Mouse (Mus musculus) hindbrain, embryonic 13.5 days (tissue): ENCODE results near the gene Lgi4. TPM values are rescaled to one million over a fixed set of nuclear protein-coding genes. Genes with fewer than 3 reads are reported as not detected.

Experiments
- ATAC-seq: fragments of 200-750 bp; cut with Nextera tagmentation; 2 replicates; pipeline ENCODE4 v1.8.0; 2017; ENCODE audit warnings: moderate TSS enrichment; ENCODE audit not compliant: low FRiP score
- H3K27ac ChIP-seq: fragments of 300-500 bp; sonication (generic); 2 replicates; pipeline ENCODE4 v1.5.1; 2015; ENCODE audit warnings: inconsistent platforms, mild to moderate bottlenecking, moderate library complexity
- H3K27me3 ChIP-seq: fragments of 300-500 bp; sonication (generic); 2 replicates; pipeline ENCODE4 v1.6.1; 2015; ENCODE audit warnings: mild to moderate bottlenecking, inconsistent platforms
- H3K36me3 ChIP-seq: fragments of 300-500 bp; sonication (generic); 2 replicates; pipeline ENCODE4 v1.6.1; 2015; ENCODE audit warnings: mild to moderate bottlenecking, inconsistent platforms
- H3K4me1 ChIP-seq: fragments of 300-500 bp; sonication (generic); replicated peaks from 2 replicates; pipeline ENCODE4 v1.6.1; 2015; ENCODE audit warnings: inconsistent platforms
- H3K4me2 ChIP-seq: fragments of 300-500 bp; sonication (generic); 2 replicates; pipeline ENCODE4 v1.6.1; 2015; ENCODE audit warnings: inconsistent platforms, mild to moderate bottlenecking, moderate library complexity
- H3K4me3 ChIP-seq: fragments of 300-500 bp; sonication (generic); 2 replicates; pipeline ENCODE4 v1.5.1; 2015; ENCODE audit warnings: mild to moderate bottlenecking, inconsistent platforms
- H3K9ac ChIP-seq: fragments of 300-500 bp; sonication (generic); 2 replicates; pipeline ENCODE4 v1.6.1; 2015; ENCODE audit warnings: mild to moderate bottlenecking, inconsistent platforms
- H3K9me3 ChIP-seq: fragments of 300-500 bp; sonication (generic); 2 replicates; pipeline ENCODE4 v1.6.1; 2016; ENCODE audit warnings: inconsistent platforms
- WGBS: fragments of 180-500 bp; shearing (Covaris S2); methylation state at CpG from one replicate; pipeline ENCODE4 v1.1.7; 2015; 5-methylcytosine and 5-hydroxymethylcytosine counted together
- microRNA-seq: library from miRNA; unstranded; fragments of <30 nt; microRNA quantifications from one replicate; pipeline ENCODE4, GENCODE M21; 2016
- polyA plus RNA-seq: library from polyadenylated mRNA; unstranded; fragments of >200 nt; fragmentation: Nextera tagmentation; extraction: Ambion mirVana; gene quantifications from 2 replicates; pipeline ENCODE4 v1.2.1, GENCODE M21; 2015

The Lgi4 gene
- polyA plus RNA-seq, 1 experiment from 2014 or later, result 1.1 TPM

- 34% methylated on average over 17 of the region's 17 CpGs for WGBS
- 0 out of 2 replicates have a peak, but pooled peaks cover 10% of the 10 kb centered on the region for H3K4me1 ChIP-seq
- peaks cover 24% of the 10 kb centered on the region; the same call in 1 of the 2 replicates for H3K27me3 ChIP-seq
- no peak overlapping the region for H3K27ac ChIP-seq
- H3K9ac ChIP-seq, result no peak overlapping the region
- no peaks in the 10 kb centered on the region for H3K9me3 ChIP-seq
- H3K4me3 ChIP-seq, result no peak overlapping the region
- ATAC-seq, result no peak
- H3K4me2 ChIP-seq, result no peak overlapping the region
- no peaks in the 10 kb centered on the region for H3K36me3 ChIP-seq
These were observed 56.5 kb downstream of the Lgi4 start for GRCm38 (mm10) chr7:31115587-31116043.

- H3K4me2 ChIP-seq, result no peak overlapping the region
- no peak overlapping the region for H3K4me3 ChIP-seq
- no peaks in the 10 kb centered on the region for H3K9me3 ChIP-seq
- 0 out of 2 replicates have a peak, but pooled peaks cover 10% of the 10 kb centered on the region for H3K4me1 ChIP-seq
- no peak overlapping the region for H3K9ac ChIP-seq
- ATAC-seq, result no peak
- no peaks in the 10 kb centered on the region for H3K36me3 ChIP-seq
- peaks cover 24% of the 10 kb centered on the region; the same call in 1 of the 2 replicates for H3K27me3 ChIP-seq
- 34% methylated on average over 16 of the region's 16 CpGs for WGBS
- H3K27ac ChIP-seq, result no peak overlapping the region
These were observed 57.6 kb downstream of the Lgi4 start for GRCm38 (mm10) chr7:31116721-31117145.

- no peak overlapping the region for H3K4me3 ChIP-seq
- 81% methylated on average over 11 of the region's 11 CpGs for WGBS
- no peak overlapping the region for H3K9ac ChIP-seq
- no peaks in the 10 kb centered on the region for H3K36me3 ChIP-seq
- ATAC-seq, result no peak
- H3K27ac ChIP-seq, result no peak overlapping the region
- H3K4me1 ChIP-seq, result 0 out of 2 replicates have a peak, but pooled peaks cover 10% of the 10 kb centered on the region
- peaks cover 24% of the 10 kb centered on the region; the same call in 1 of the 2 replicates for H3K27me3 ChIP-seq
- no peaks in the 10 kb centered on the region for H3K9me3 ChIP-seq
- no peak overlapping the region for H3K4me2 ChIP-seq
These were observed 58.3 kb downstream of the Lgi4 start for GRCm38 (mm10) chr7:31117465-31117864.

- peaks cover 25% of the 10 kb centered on the region; the same call in 1 of the 2 replicates for H3K27me3 ChIP-seq
- WGBS, result 81% methylated on average over 7 of the region's 7 CpGs
- H3K4me3 ChIP-seq, result no peak overlapping the region
- ATAC-seq, result no peak
- no peaks in the 10 kb centered on the region for H3K36me3 ChIP-seq
- no peak overlapping the region for H3K9ac ChIP-seq
- 0 out of 2 replicates have a peak, but pooled peaks cover 10% of the 10 kb centered on the region for H3K4me1 ChIP-seq
- H3K4me2 ChIP-seq, result no peak overlapping the region
- no peak overlapping the region for H3K27ac ChIP-seq
- no peaks in the 10 kb centered on the region for H3K9me3 ChIP-seq
These were observed 59.3 kb downstream of the Lgi4 start for GRCm38 (mm10) chr7:31118486-31118885.

GRCm38 (mm10) chr7:31119556-31119955 lies 60.4 kb downstream of the Lgi4 start:
- H3K9me3 ChIP-seq, result no peaks in the 10 kb centered on the region
- H3K9ac ChIP-seq, result no peak overlapping the region
- no peak for ATAC-seq
- WGBS, result 85% methylated on average over 5 of the region's 5 CpGs
- no peak overlapping the region for H3K27ac ChIP-seq
- 0 out of 2 replicates have a peak, but pooled peaks cover 10% of the 10 kb centered on the region for H3K4me1 ChIP-seq
- H3K4me2 ChIP-seq, result no peak overlapping the region
- H3K36me3 ChIP-seq, result no peaks in the 10 kb centered on the region
- peaks cover 29% of the 10 kb centered on the region for H3K27me3 ChIP-seq
- no peak overlapping the region for H3K4me3 ChIP-seq

Small RNA genes within 50 kb of the gene (microRNA-seq; reads per million reads assigned to microRNA genes)
- gene Mir7050, result not detected

Other genes starting within 250 kb of the Lgi4 start
- 0.22 TPM in 1 of 2 replicates, not detected in the other for gene Ffar2, start 235.6 kb upstream of the Lgi4 start, polyA plus RNA-seq
- gene Ffar3, start 203.2 kb upstream of the Lgi4 start, polyA plus RNA-seq, result 0.13 TPM in 1 of 2 replicates, not detected in the other
- gene Ffar1, start 197.8 kb upstream of the Lgi4 start, polyA plus RNA-seq, result not detected in 2 replicates
- not detected in 2 replicates for gene Cd22, start 179.0 kb upstream of the Lgi4 start, polyA plus RNA-seq
- 1.7 and 1.9 TPM in 2 replicates for gene Mag, start 144.5 kb upstream of the Lgi4 start, polyA plus RNA-seq
- not detected in 2 replicates for gene Hamp2, start 134.7 kb upstream of the Lgi4 start, polyA plus RNA-seq
- not detected in 2 replicates for gene Hamp, start 115.3 kb upstream of the Lgi4 start, polyA plus RNA-seq
- gene Usf2, start 102.5 kb upstream of the Lgi4 start, polyA plus RNA-seq, result 25.9 and 26.0 TPM in 2 replicates
- 17.2 and 18.8 TPM in 2 replicates for gene Lsr, start 85.9 kb upstream of the Lgi4 start, polyA plus RNA-seq
- gene Fam187b, start 85.6 kb upstream of the Lgi4 start, polyA plus RNA-seq, result 0.96 and 0.97 TPM in 2 replicates
- gene Fxyd5, start 16.9 kb upstream of the Lgi4 start, polyA plus RNA-seq, result 13.0 and 20.0 TPM in 2 replicates
- gene Fxyd7, start 7.9 kb upstream of the Lgi4 start, polyA plus RNA-seq, result 108 and 116 TPM in 2 replicates
- 27.3 and 30.6 TPM in 2 replicates for gene Fxyd1, start 2.1 kb upstream of the Lgi4 start, polyA plus RNA-seq
- gene Fxyd3, start 17.4 kb downstream of the Lgi4 start, polyA plus RNA-seq, result 0.79 and 1.3 TPM in 2 replicates
- 0.65 and 0.78 TPM in 2 replicates for gene Hpn, start 55.9 kb downstream of the Lgi4 start, polyA plus RNA-seq
- gene Scn1b, start 67.7 kb downstream of the Lgi4 start, polyA plus RNA-seq, result 4.7 and 5.2 TPM in 2 replicates
- gene Gramd1a, start 96.6 kb downstream of the Lgi4 start, polyA plus RNA-seq, result 227 and 231 TPM in 2 replicates
- gene Scgb2b2, start 231.2 kb downstream of the Lgi4 start, polyA plus RNA-seq, result not detected in 2 replicates
- gene Scgb1b2, start 232.5 kb downstream of the Lgi4 start, polyA plus RNA-seq, result not detected in 2 replicates